Mouse (Mus musculus) heart, embryonic 14.5 days (tissue): ENCODE measurements around the gene Aebp1. TPM values are rescaled to one million over a fixed set of nuclear protein-coding genes. Genes with fewer than 3 reads are reported as not detected.

Experiments
- ATAC-seq: fragments of 200-750 bp; cut with Nextera tagmentation; 2 replicates; pipeline ENCODE4 v1.8.0; 2017; ENCODE audit warnings: low read depth, moderate TSS enrichment; ENCODE audit not compliant: insufficient number of reproducible peaks, insufficient read depth, low FRiP score
- H3K27ac ChIP-seq, 2 experiments: fragments of 200-500 bp in 1 of 2; fragments of 300-500 bp in 1 of 2; sonication (generic) in 1 of 2; replicated peaks in 1 of 2; 2 replicates each; pipeline ENCODE4 v1.5.1; 2012 to 2014; ENCODE audit warnings: low read depth in 2 of 2, low read length in 2 of 2, control low read depth in 1 of 2, mild to moderate bottlenecking in 1 of 2, mixed read lengths in 1 of 2; ENCODE audit not compliant: control insufficient read depth in 1 of 2, insufficient read depth in 1 of 2
- H3K27me3 ChIP-seq: fragments of 300-500 bp; sonication (generic); 2 replicates; pipeline ENCODE4 v1.6.1; 2014; ENCODE audit warnings: mild to moderate bottlenecking, low read length, control low read depth; ENCODE audit not compliant: control insufficient read depth, insufficient read depth
- H3K36me3 ChIP-seq: fragments of 300-500 bp; sonication (generic); 2 replicates; pipeline ENCODE4 v1.6.1; 2014; ENCODE audit warnings: mild to moderate bottlenecking, control low read depth, low read length, mixed read lengths; ENCODE audit not compliant: control insufficient read depth, insufficient read depth
- H3K4me1 ChIP-seq, 2 experiments: fragments of 200-500 bp in 1 of 2; fragments of 300-500 bp in 1 of 2; sonication (generic) in 1 of 2; 2 replicates each; pipeline ENCODE4 v1.6.1; 2012 to 2014; ENCODE audit warnings: low read length in 2 of 2, control low read depth in 1 of 2, mixed read lengths in 1 of 2; ENCODE audit not compliant: control insufficient read depth in 2 of 2, insufficient read depth in 2 of 2
- H3K4me2 ChIP-seq: fragments of 300-500 bp; sonication (generic); 2 replicates; pipeline ENCODE4 v1.6.1; 2014; ENCODE audit warnings: mild to moderate bottlenecking, low read length
- H3K4me3 ChIP-seq, 2 experiments: fragments of 200-500 bp in 1 of 2; fragments of 300-500 bp in 1 of 2; sonication (generic) in 1 of 2; 2 replicates each; pipeline ENCODE4 v1.5.1; 2012 to 2014; ENCODE audit warnings: low read length in 2 of 2, mild to moderate bottlenecking in 2 of 2, control low read depth in 1 of 2, low read depth in 1 of 2, moderate library complexity in 1 of 2; ENCODE audit not compliant: control insufficient read depth in 1 of 2, insufficient read depth in 1 of 2
- H3K9ac ChIP-seq: fragments of 300-500 bp; sonication (generic); 2 replicates; pipeline ENCODE4 v1.6.1; 2014; ENCODE audit warnings: mild to moderate bottlenecking, low read length
- H3K9me3 ChIP-seq: fragments of 300-500 bp; sonication (generic); 2 replicates; pipeline ENCODE4 v1.6.1; 2016; ENCODE audit warnings: low read length, control low read depth; ENCODE audit not compliant: control insufficient read depth
- WGBS: fragments of 180-500 bp; shearing (Covaris S2); extraction: QIAGEN DNeasy Blood & Tissue Kit; methylation state at CpG from one replicate; pipeline ENCODE4 v1.1.7; 2014; 5-methylcytosine and 5-hydroxymethylcytosine counted together
- polyA plus RNA-seq: library from polyadenylated mRNA; unstranded; fragments of >200 nt; fragmentation: Nextera tagmentation; extraction: Ambion mirVana; gene quantifications from 2 replicates; pipeline ENCODE4 v1.2.1, GENCODE M21; 2014

Aebp1 gene
- polyA plus RNA-seq, 1 experiment from 2014 or later, result 32.8 TPM

- H3K4me1 ChIP-seq, result peaks cover 3 to 14% of the 10 kb centered on the region in 2 experiments; a peak in 3 of 4 replicates
- no peaks in the 10 kb centered on the region for H3K9me3 ChIP-seq
- peaks cover 51% of the 10 kb centered on the region for H3K36me3 ChIP-seq
- H3K4me3 ChIP-seq, result no peak overlapping the region
- no peak overlapping the region for H3K27ac ChIP-seq
- no peak for ATAC-seq
- 76% methylated on average over 9 of the region's 9 CpGs for WGBS
- H3K4me2 ChIP-seq, result no peak overlapping the region
- H3K9ac ChIP-seq, result no peak overlapping the region
- no peaks in the 10 kb centered on the region for H3K27me3 ChIP-seq
These were observed 27.2 kb upstream of the Aebp1 start for GRCm38 (mm10) chr11:5834506-5834905.

GRCm38 (mm10) chr11:5835057-5835456, 26.7 kb upstream of the Aebp1 start:
- 84% methylated on average over 7 of the region's 7 CpGs for WGBS
- Histone ChIP-seq H3K27ac (no peak overlapping the region), H3K4me3 (no peak overlapping the region), H3K9me3 (no peaks in the 10 kb centered on the region), H3K36me3 (peaks cover 47% of the 10 kb centered on the region), H3K27me3 (no peaks in the 10 kb centered on the region), H3K9ac (no peak overlapping the region), H3K4me2 (no peak overlapping the region), H3K4me1 (peaks cover 3 to 14% of the 10 kb centered on the region in 2 experiments; a peak in 3 of 4 replicates)
- ATAC-seq, result no peak

GRCm38 (mm10) chr11:5836126-5836525, 25.6 kb upstream of the Aebp1 start:
- 0 out of 2 replicates have a peak, but pooled peaks cover 2% of the 10 kb centered on the region for H3K9me3 ChIP-seq
- no peak for ATAC-seq
- no peak overlapping the region for H3K4me3 ChIP-seq
- H3K27ac ChIP-seq, result no peak overlapping the region
- H3K36me3 ChIP-seq, result peaks cover 39% of the 10 kb centered on the region
- WGBS, result 37% methylated on average over 1 of the region's 1 CpGs
- H3K9ac ChIP-seq, result no peak overlapping the region
- H3K27me3 ChIP-seq, result no peaks in the 10 kb centered on the region
- H3K4me1 ChIP-seq, result peaks cover 0 to 8% of the 10 kb centered on the region in 2 experiments; a peak in 3 of 4 replicates
- H3K4me2 ChIP-seq, result no peak overlapping the region

- Histone ChIP-seq H3K4me3 (peak within 1 kb of the TSS; percentile 81 to 86), H3K36me3 (peaks cover 27% of the 10 kb centered on the region), H3K4me2 (peak within 1 kb of the TSS; percentile 95), H3K27me3 (no peaks in the 10 kb centered on the region), H3K4me1 (peaks cover 0 to 8% of the 10 kb centered on the region in 2 experiments; a peak in 2 of 4 replicates), H3K9me3 (0 out of 2 replicates have a peak, but pooled peaks cover 2% of the 10 kb centered on the region), H3K27ac (peak within 1 kb of the TSS; percentile 73 to 84), H3K9ac (peak within 1 kb of the TSS; percentile 87)
- under 1% methylated on average over 63 of the region's 63 CpGs for WGBS
- ATAC-seq, result peak; percentile 93
These were observed 24.2 kb upstream of the Aebp1 start, which contains the start of gene Polm for GRCm38 (mm10) chr11:5837251-5838246. Gene Polm, minus strand, starts transcription at chr11:5838016.

- Histone ChIP-seq H3K9ac (no peak overlapping the region), H3K27me3 (no peaks in the 10 kb centered on the region), H3K9me3 (peaks cover 8% of the 10 kb centered on the region), H3K27ac (no peak overlapping the region), H3K4me1 (peaks cover 0 to 8% of the 10 kb centered on the region in 2 experiments; a peak in 2 of 4 replicates), H3K4me2 (no peak overlapping the region), H3K36me3 (peaks cover 1% of the 10 kb centered on the region; the same call in 1 of the 2 replicates), H3K4me3 (no peak overlapping the region)
- 82% methylated on average over 7 of the region's 7 CpGs for WGBS
- ATAC-seq, result no peak
These were observed 21.4 kb upstream of the Aebp1 start for GRCm38 (mm10) chr11:5840346-5840745.

- Histone ChIP-seq H3K9ac (no peak overlapping the region), H3K9me3 (peaks cover 8% of the 10 kb centered on the region), H3K36me3 (no peaks in the 10 kb centered on the region), H3K27me3 (no peaks in the 10 kb centered on the region), H3K27ac (no peak overlapping the region), H3K4me3 (no peak overlapping the region), H3K4me2 (no peak overlapping the region), H3K4me1 (peaks cover 4 to 5% of the 10 kb centered on the region in 2 experiments; a peak in 2 of 4 replicates)
- no peak for ATAC-seq
- WGBS, result 94% methylated on average over 2 of the region's 2 CpGs
These were observed 20.0 kb upstream of the Aebp1 start for GRCm38 (mm10) chr11:5841751-5842150.

- peaks cover 13% of the 10 kb centered on the region for H3K9me3 ChIP-seq
- no peak overlapping the region for H3K4me3 ChIP-seq
- no peak for ATAC-seq
- peaks cover 0 to 8% of the 10 kb centered on the region in 2 experiments; a peak in 2 of 4 replicates for H3K4me1 ChIP-seq
- no peaks in the 10 kb centered on the region for H3K27me3 ChIP-seq
- no peak overlapping the region for H3K4me2 ChIP-seq
- WGBS, result 82% methylated on average over 3 of the region's 3 CpGs
- no peak overlapping the region for H3K27ac ChIP-seq
- no peaks in the 10 kb centered on the region for H3K36me3 ChIP-seq
- H3K9ac ChIP-seq, result no peak overlapping the region
These were observed 18.6 kb upstream of the Aebp1 start for GRCm38 (mm10) chr11:5843131-5843530.
